10 mouse cellular contexts compared by ENCODE assay signal in genomic region chr4:41498921-41499391, GRCm38 (mm10). TPM values are rescaled to one million over a fixed set of nuclear protein-coding genes. Genes with fewer than 3 reads are reported as not detected.
DNase-seq lines count a peak whose midpoint lies in the region; ATAC-seq lines count a peak whose summit lies in the region.
"Had no signal": no experiment of that assay in that cellular context is flagged by ENCODE, and none has a peak within 500 bp of the region (broad histone marks: within the 10 kb centered on the region; RNA-seq: fewer than 3 reads in every experiment).

No protein-coding gene starts in this region.

- 0 out of 2 replicates have a peak overlapping the region, but pooled peaks have one; percentile 11 for H3K9ac ChIP-seq in heart, embryonic 12.5 days
- H3K9ac ChIP-seq in intestine, embryonic 16.5 days (ENCODE audit: low read depth, low read length): no peak overlapping the region
- peak overlapping the region; percentile 4 for H3K9ac ChIP-seq in midbrain, embryonic 13.5 days (replicated peaks)
- H3K9ac ChIP-seq: liver, embryonic 14.5 days had no signal

- H3K4me3 ChIP-seq in heart, embryonic 12.5 days: peak overlapping the region; percentile 47
- H3K4me3 ChIP-seq in intestine, embryonic 16.5 days (ENCODE audit: low read length): peak overlapping the region; percentile 33
- peak overlapping the region; percentile 25 for H3K4me3 ChIP-seq in midbrain, embryonic 13.5 days (replicated peaks)

- peak overlapping the region; percentile 77 for H3K4me2 ChIP-seq in heart, embryonic 12.5 days
- peak overlapping the region; percentile 40 for H3K4me2 ChIP-seq in intestine, embryonic 16.5 days (ENCODE audit: low read depth, low read length)
- H3K4me2 ChIP-seq in midbrain, embryonic 13.5 days (replicated peaks): peak overlapping the region; percentile 59

- no peaks in the 10 kb centered on the region for H3K9me3 ChIP-seq in heart, embryonic 12.5 days (replicated peaks)
- no peaks in the 10 kb centered on the region for H3K9me3 ChIP-seq in intestine, embryonic 16.5 days (ENCODE audit: control insufficient read depth, low read length)
- H3K9me3 ChIP-seq in midbrain, embryonic 13.5 days: no peaks in the 10 kb centered on the region

- DNase-seq in heart, postnatal 14 days: no peak
- peak; percentile 56 for DNase-seq in embryo, embryonic 10.5 days (ENCODE audit: low spot score)
- no peak for DNase-seq in thymus, postnatal 10 days (ENCODE audit: low spot score in 2 of 2)
- no peak for DNase-seq in layer of hippocampus, adult 11-12 months (ENCODE audit: low spot score)

- peaks cover 32% of the 10 kb centered on the region for H3K4me1 ChIP-seq in heart, embryonic 12.5 days (replicated peaks)
- H3K4me1 ChIP-seq in intestine, embryonic 16.5 days (ENCODE audit: control insufficient read depth, insufficient read depth, low read length): peaks cover 35% of the 10 kb centered on the region
- H3K4me1 ChIP-seq in midbrain, embryonic 13.5 days (replicated peaks): peaks cover 40% of the 10 kb centered on the region

- WGBS in heart, embryonic 12.5 days: 3% methylated on average over 43 of the region's 43 CpGs
- WGBS in intestine, embryonic 16.5 days: 27% methylated on average over 43 of the region's 43 CpGs
- WGBS in midbrain, embryonic 13.5 days: 5% methylated on average over 43 of the region's 43 CpGs

- intact Hi-C loops in heart, postnatal 14 days (cut with DNase I): no loop called here

- ATAC-seq in heart, embryonic 12.5 days (ENCODE audit: insufficient number of reproducible peaks, low FRiP score): no peak
- ATAC-seq in intestine, embryonic 16.5 days: no peak
- ATAC-seq in midbrain, embryonic 13.5 days: no peak
- no peak for ATAC-seq in inflammation-experienced regulatory T-cells, adult 6 months

- no peak overlapping the region for H3K27ac ChIP-seq in heart, embryonic 12.5 days (ENCODE audit: poor library complexity, severe bottlenecking)
- H3K27ac ChIP-seq in intestine, embryonic 16.5 days (ENCODE audit: low read length): no peak overlapping the region
- H3K27ac ChIP-seq in midbrain, embryonic 13.5 days: no peak overlapping the region
- H3K27ac ChIP-seq: liver, embryonic 14.5 days had no signal

- H3K36me3 ChIP-seq in heart, embryonic 12.5 days: no peaks in the 10 kb centered on the region
- H3K36me3 ChIP-seq in intestine, embryonic 16.5 days (ENCODE audit: control insufficient read depth, insufficient read depth, low read length): peaks cover 18% of the 10 kb centered on the region
- 0 out of 2 replicates have a peak, but pooled peaks cover 4% of the 10 kb centered on the region for H3K36me3 ChIP-seq in midbrain, embryonic 13.5 days

- peaks cover 78% of the 10 kb centered on the region for H3K27me3 ChIP-seq in heart, embryonic 12.5 days (replicated peaks)
- H3K27me3 ChIP-seq in intestine, embryonic 16.5 days (replicated peaks; ENCODE audit: control insufficient read depth, insufficient read depth, low read length): peaks cover 39% of the 10 kb centered on the region
- H3K27me3 ChIP-seq in midbrain, embryonic 13.5 days: peaks cover 69% of the 10 kb centered on the region

RNA-seq across cellular contexts. Expression of gene AI464131, which starts 3.9 kb away (rescaled TPM):
- polyA plus RNA-seq in heart, embryonic 12.5 days (2016; fragmentation: Nextera tagmentation; extraction: Ambion mirVana): 2.6 and 2.9 TPM in 2 replicates
- total RNA-seq in heart, postnatal 14 days (2021): 10 to 100 TPM; 10.2 to 10.3 TPM
- 12.7 and 15.3 TPM in 2 replicates for polyA plus RNA-seq in intestine, embryonic 16.5 days (2015; fragmentation: Nextera tagmentation; extraction: Ambion mirVana)
- polyA plus RNA-seq in midbrain, embryonic 13.5 days (2015; fragmentation: Nextera tagmentation; extraction: Ambion mirVana): 5.5 and 5.7 TPM in 2 replicates
- not detected for polyA plus RNA-seq in inflammation-experienced regulatory T-cells, adult 6 months (2017; shearing (Covaris generic))

RNA-seq across cellular contexts. Expression of gene 1110017D15Rik, which starts 18.2 kb away (rescaled TPM):
- polyA plus RNA-seq in heart, embryonic 12.5 days (2016; fragmentation: Nextera tagmentation; extraction: Ambion mirVana): not detected in 2 replicates
- total RNA-seq in heart, postnatal 14 days (2021): under 1 TPM in 1 of 2 experiments, not detected in 1; 0.69 TPM
- polyA plus RNA-seq in intestine, embryonic 16.5 days (2015; fragmentation: Nextera tagmentation; extraction: Ambion mirVana): 0.21 TPM in 1 of 2 replicates, not detected in the other
- 8.3 and 8.5 TPM in 2 replicates for polyA plus RNA-seq in midbrain, embryonic 13.5 days (2015; fragmentation: Nextera tagmentation; extraction: Ambion mirVana)
- not detected for polyA plus RNA-seq in inflammation-experienced regulatory T-cells, adult 6 months (2017; shearing (Covaris generic))
- total RNA-seq: MEL had no signal
- polyA plus RNA-seq: liver, embryonic 14.5 days had no signal

RNA-seq across cellular contexts. Expression of gene Nudt2, which starts 34.0 kb away (rescaled TPM):
- 39.9 and 40.5 TPM in 2 replicates for polyA plus RNA-seq in heart, embryonic 12.5 days (2016; fragmentation: Nextera tagmentation; extraction: Ambion mirVana)
- total RNA-seq in heart, postnatal 14 days (2021): 10 to 100 TPM; 24.6 to 25.8 TPM
- polyA plus RNA-seq in intestine, embryonic 16.5 days (2015; fragmentation: Nextera tagmentation; extraction: Ambion mirVana): 62.5 and 70.3 TPM in 2 replicates
- 62.0 and 62.7 TPM in 2 replicates for polyA plus RNA-seq in midbrain, embryonic 13.5 days (2015; fragmentation: Nextera tagmentation; extraction: Ambion mirVana)
- polyA plus RNA-seq in inflammation-experienced regulatory T-cells, adult 6 months (2017; shearing (Covaris generic)): 10 to 100 TPM; 15.3 to 22.1 (median 17.8) TPM

RNA-seq across cellular contexts. Expression of gene Kif24, which starts 34.3 kb away (rescaled TPM):
- 6.1 and 6.8 TPM in 2 replicates for polyA plus RNA-seq in heart, embryonic 12.5 days (2016; fragmentation: Nextera tagmentation; extraction: Ambion mirVana)
- 1 to 10 TPM; 1.2 to 1.4 TPM for total RNA-seq in heart, postnatal 14 days (2021)
- polyA plus RNA-seq in intestine, embryonic 16.5 days (2015; fragmentation: Nextera tagmentation; extraction: Ambion mirVana): 4.0 TPM in 2 replicates
- polyA plus RNA-seq in midbrain, embryonic 13.5 days (2015; fragmentation: Nextera tagmentation; extraction: Ambion mirVana): 5.2 and 6.3 TPM in 2 replicates
- polyA plus RNA-seq in inflammation-experienced regulatory T-cells, adult 6 months (2017; shearing (Covaris generic)): 1 to 10 TPM; 1.2 to 4.7 (median 1.5) TPM
